Mouse (Mus musculus): ENCODE results near the gene Pacs2. TPM values are rescaled to one million over a fixed set of nuclear protein-coding genes. Genes with fewer than 3 reads are reported as not detected.

Gene Pacs2
- total RNA-seq, 4 experiments from 2014 or later, result 32.6 to 36.9 (median 36.3) TPM

GRCm38 (mm10) chr12:113075486-113075885, 61.2 kb downstream of the Pacs2 start:
- DNase-seq (ENCODE audit: low spot score in 2 of 2), result no peak

- no peak for DNase-seq (ENCODE audit: low spot score in 2 of 2)
Observed at GRCm38 (mm10) chr12:113087276-113087675, 73.0 kb downstream of the Pacs2 start.

GRCm38 (mm10) chr12:113088026-113088425, 73.7 kb downstream of the Pacs2 start:
- no peak for DNase-seq (ENCODE audit: low spot score in 2 of 2)

DNA sequence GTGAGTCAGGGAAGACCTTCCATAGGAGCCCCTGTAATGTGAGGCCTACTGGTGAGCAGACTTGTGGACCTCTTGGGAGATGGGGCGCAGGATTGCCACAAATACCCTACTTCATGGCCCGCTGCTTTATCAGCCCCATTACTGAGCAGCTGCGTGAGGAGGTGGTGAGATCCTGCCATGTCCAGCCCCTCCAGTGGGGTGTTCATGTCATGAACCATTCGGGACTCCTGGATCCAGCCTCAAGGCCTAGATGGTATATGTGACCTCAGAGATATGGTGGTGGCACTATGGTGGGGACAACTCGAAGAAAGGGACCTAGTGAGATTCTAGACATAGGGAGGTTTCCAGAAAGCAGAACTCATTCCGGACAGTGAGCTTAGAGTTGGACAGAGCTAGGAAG, 74.8 kb downstream of the Pacs2 start:
- no peak for DNase-seq (ENCODE audit: low spot score in 2 of 2)

DNA sequence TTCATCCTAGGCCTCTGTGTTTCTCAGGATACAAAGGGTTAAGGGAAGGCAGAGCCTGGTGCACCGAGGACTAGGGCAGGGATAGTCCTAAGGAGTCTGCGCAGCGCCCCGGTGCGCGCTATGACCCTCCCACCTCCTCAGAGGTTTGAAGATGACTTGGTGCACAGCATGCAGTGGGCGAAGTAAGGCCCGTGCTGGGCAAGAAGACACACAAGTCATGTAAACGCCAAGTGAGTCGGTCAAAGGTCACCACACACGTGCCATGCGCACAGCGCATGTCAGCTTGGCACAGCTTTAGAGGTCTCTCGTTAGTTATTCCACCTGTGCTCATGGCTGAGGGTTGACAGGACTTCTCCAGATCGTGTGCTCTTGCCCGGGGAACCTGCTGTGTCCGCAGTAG, 75.7 kb downstream of the Pacs2 start:
- DNase-seq (ENCODE audit: low spot score in 2 of 2), result no peak

DNA sequence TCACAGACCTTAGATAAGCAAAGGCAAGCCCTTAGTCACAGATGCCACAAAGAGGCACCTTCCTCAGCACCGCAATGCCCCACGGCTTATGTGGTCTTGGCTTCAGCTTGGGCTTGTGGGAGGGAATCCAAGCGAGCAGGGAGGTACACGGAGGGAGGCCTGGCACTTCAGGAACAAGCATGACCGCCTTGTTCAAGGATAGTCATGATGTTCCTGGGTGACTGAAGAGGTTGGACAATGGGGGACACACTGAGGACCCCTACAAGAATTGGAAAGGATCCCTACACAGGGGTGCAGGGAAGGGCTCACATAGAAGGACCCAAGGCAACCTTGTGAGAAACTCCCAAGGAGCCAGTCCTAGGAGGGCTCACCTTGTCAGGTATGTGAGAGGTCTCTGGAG, 82.7 kb downstream of the Pacs2 start:
- DNase-seq (ENCODE audit: low spot score in 2 of 2), result no peak

- no peak for DNase-seq (ENCODE audit: low spot score in 2 of 2)
Observed at GRCm38 (mm10) chr12:113097749-113098281, 83.5 kb downstream of the Pacs2 start, which contains the start of gene Mta1. TSS of gene Mta1 (plus strand) at chr12:113098278.

GRCm38 (mm10) chr12:113098530-113099151, 84.3 kb downstream of the Pacs2 start:
- DNase-seq (ENCODE audit: low spot score in 2 of 2), result peak in 1 of 2 experiments; percentile 17

- no peak for DNase-seq (ENCODE audit: low spot score in 2 of 2)
Observed at GRCm38 (mm10) chr12:113099470-113100237, 85.3 kb downstream of the Pacs2 start.

GRCm38 (mm10) chr12:113100448-113101076, 86.3 kb downstream of the Pacs2 start:
- peak in 1 of 2 experiments; percentile 42 for DNase-seq (ENCODE audit: low spot score in 2 of 2)

DNA sequence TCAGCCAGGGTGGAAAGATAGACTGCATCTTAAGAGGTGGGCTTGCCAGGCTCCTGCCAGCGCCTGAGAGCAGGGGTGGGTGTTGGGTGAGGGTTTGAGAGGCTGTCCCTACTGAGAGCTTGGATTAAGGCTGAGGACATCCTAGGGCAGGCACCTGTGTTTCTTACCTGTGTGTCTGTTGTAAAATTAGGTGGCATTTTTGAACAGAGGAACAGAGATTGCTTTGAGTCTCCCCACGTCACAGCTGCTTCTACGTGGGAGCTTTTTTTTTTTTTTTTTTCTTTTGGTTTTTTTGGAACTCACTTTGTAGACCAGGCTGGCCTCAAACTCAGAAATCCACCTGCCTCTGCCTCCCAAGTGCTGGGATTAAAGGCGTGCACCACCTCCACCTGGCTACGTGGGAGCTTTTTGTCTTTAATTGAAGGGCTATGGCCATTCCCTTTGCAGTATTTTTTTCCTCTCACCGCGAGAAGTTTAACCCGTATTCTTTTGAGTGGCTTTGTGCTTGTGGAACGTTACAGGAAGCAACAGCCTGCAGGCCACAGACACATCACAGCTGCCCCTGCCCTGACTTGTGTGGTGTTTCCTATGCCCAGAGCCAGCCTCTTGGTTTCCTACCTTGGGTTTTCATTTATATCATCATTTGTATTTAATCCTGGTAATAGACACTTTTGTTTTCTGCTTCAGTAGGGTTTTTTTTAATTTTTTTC, 87.1 kb downstream of the Pacs2 start:
- no peak for DNase-seq (ENCODE audit: low spot score in 2 of 2)

- peak in 1 of 2 experiments; percentile 50 for DNase-seq (ENCODE audit: low spot score in 2 of 2)
Observed at GRCm38 (mm10) chr12:113102461-113102860, 88.2 kb downstream of the Pacs2 start.

GRCm38 (mm10) chr12:113103846-113104451, 89.6 kb downstream of the Pacs2 start:
- no peak for DNase-seq (ENCODE audit: low spot score in 2 of 2)

DNA sequence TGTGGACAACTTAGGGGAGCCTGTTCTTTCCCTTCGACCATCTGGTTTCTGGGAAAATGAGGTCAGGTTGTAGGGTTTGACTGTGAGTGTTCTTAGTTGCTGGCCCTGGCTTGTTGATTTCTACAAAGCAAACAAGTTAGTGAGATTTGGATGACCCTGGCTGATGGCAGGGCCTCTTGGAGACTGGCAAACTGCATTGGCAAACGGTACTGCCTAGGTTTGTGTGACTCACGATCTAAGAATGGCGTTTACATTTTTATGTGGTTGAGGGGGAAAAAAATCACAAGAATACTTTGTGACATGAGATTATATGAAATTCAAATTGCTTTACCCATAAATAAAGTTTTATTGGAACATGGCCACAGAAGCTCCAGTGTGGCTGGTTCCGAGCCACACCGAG, 92.1 kb downstream of the Pacs2 start:
- DNase-seq (ENCODE audit: low spot score in 2 of 2), result no peak

DNA sequence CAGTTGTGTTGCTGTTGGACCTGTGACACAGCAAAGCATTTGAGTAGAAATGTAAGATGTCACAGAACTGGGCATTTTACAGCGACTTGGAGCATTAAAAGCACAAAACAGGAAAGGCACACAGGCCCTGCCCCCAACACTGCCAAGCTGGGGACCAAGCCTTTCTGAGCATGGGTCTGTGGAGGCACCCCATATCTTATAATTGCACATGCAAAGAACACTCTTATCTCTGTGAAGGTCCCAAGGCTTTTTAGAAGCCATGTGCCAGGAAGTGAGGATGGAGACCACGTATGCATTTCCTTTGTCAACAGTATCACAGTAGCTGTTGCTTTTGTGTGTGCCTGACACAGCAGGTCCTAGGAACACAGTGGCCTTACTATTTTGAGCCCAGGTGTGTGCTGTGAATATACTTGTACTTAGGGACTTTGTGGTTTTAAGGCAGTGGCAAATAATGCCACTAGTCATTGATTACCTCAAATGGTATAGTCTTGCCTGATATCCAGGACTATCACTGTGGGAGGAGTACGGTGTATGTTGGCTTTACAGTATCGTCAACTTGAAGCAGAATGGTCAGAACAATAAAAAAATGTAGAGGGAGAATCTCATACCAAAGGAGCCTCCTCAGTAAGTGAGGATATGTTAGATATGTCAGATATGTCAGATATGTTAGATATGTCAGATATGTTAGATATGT, 93.3 kb downstream of the Pacs2 start:
- DNase-seq (ENCODE audit: low spot score in 2 of 2), result no peak

DNA sequence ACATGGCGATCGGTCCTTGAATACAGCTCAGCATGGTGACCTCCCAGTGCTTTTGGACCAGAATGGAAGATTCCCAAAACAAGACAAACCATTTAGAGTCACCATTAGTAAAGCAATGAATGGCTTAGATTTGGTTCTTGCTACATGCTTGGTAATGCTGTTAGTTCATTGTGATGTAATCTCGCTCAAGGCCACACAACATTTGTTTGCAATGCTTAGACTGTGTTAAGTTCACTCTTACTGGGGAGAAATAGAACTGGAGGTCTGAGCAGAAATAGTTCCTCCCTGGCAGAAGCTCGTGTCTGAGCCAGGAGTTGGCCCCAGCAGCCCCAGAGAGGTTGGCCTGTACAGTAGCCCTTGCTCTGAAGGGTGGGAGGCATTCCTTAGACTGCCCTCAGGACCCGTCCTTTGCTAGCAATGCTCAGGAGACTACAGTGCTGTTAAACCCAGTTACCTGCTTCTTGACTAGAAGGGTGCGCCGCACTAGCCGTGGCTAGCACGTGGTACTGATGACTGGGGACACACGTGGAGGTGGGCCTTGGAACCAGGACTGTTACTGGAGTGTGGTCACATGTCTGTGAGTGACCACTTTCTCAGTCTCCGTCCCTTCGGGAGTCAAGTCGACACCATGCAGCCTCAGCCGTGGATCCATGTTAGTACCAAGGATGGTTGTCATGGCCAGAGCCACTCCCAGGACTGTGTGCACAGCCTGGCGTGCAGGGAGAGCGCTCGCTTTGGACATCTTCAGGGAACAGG, 94.4 kb downstream of the Pacs2 start:
- no peak for DNase-seq (ENCODE audit: low spot score in 2 of 2)

DNA sequence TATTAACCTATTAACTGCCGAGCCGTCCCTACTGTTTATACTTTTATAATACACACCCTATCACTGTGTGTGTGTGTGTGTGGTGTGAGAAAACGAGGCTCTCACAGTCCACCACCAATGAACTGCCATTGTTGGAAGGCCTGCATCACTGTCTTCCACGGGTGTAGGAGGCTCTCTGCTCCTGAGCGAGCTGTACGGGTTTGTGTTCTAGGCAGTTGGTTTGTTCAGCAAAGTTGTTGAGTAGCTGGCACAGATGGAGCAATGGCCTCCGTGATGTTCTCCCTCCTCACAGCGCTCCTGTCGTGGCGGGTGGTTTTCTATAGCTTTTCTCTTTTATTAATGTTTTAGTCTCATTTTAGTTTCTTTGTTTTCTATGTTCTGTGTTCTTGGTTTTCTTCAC, 95.5 kb downstream of the Pacs2 start:
- no peak for DNase-seq (ENCODE audit: low spot score in 2 of 2)

DNA sequence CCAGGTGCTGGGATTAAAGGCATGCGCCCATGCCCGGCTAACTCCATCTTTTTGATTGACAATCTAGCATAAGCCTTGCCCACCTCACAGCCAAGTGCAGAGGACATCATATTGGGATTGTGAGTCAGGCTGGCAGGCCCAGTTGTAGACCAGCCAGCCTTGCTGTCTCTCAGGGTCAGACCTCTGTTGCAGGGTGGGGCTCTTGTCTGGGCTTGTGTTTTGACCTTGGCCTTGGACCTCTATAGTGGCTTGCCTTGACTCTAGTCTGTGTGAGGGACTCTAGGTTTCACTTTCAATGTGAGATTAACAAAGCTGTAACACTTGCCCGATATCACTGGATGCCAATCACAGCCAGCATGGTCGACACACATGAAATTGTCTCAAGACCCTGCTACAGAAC, 99.8 kb downstream of the Pacs2 start:
- no peak for DNase-seq (ENCODE audit: low spot score in 2 of 2)

- DNase-seq (ENCODE audit: low spot score in 2 of 2), result no peak
Observed at GRCm38 (mm10) chr12:113114856-113115538, 100.7 kb downstream of the Pacs2 start.

All from gastrocnemius, adult 8-10 months (tissue).